25 mouse cellular contexts compared by ENCODE assay signal in the genomic region with DNA sequence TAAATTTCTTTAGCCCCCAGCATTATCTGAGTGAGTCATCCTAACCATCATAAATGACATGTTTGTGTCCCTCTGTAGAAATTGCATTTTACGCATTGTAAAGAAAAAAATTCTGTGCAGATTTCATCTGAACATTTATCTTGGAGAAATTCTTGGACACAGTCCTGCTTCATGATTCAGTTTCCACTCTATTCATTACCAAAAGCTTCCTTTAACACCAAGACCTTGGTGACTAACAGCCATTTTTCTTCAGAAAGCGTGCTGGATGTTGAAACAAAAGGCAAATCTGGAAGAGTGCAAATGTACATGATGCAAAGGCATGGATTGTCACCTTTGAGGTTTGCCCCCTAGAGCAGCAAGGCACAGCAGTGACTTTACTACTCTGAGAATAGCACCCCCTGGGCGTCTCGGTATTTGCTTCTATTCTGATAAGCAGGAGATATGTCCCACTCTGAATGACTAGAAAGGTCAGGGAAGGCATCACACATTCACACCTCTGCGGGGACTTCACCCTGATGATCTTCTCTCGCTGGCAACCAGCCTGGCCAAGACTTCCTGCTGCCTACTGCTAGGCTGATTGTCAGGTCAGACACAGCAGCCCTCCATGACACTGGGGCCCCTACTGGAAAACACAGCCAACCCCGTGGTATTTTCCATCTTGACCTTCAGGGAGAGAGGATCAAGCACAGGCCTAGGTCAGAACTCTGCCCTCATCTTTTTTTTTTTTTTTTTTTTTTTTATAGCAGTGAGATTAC. TPM values are rescaled to one million over a fixed set of nuclear protein-coding genes. Genes with fewer than 3 reads are reported as not detected.
DNase-seq lines count a peak whose midpoint lies in the region; ATAC-seq lines count a peak whose summit lies in the region.
"Had no signal": no experiment of that assay in that cellular context is flagged by ENCODE, and none has a peak within 500 bp of the region (broad histone marks: within the 10 kb centered on the region; RNA-seq: fewer than 3 reads in every experiment).

No protein-coding gene starts in this region.

- H3K27me3 ChIP-seq in heart, embryonic 11.5 days (ENCODE audit: control insufficient read depth, insufficient read depth, low read length): no peaks in the 10 kb centered on the region
- H3K27me3 ChIP-seq: heart, embryonic 15.5 days; kidney, embryonic 15.5 days; neural tube, embryonic 15.5 days had no signal

- H3K4me2 ChIP-seq in heart, embryonic 11.5 days: no peak overlapping the region
- H3K4me2 ChIP-seq: heart, embryonic 15.5 days; kidney, embryonic 15.5 days; neural tube, embryonic 15.5 days had no signal

- no peak for ATAC-seq in heart, embryonic 11.5 days (replicated peaks; ENCODE audit: insufficient number of reproducible peaks, low FRiP score, low TSS enrichment)
- ATAC-seq: forebrain, postnatal 0 days; hindbrain, embryonic 16.5 days; intestine, postnatal 0 days had no signal

- no peak for DNase-seq in heart, postnatal 4 days
- peak; percentile 5 for DNase-seq in CD4-positive, CD25-positive, alpha-beta regulatory T cell, adult 2 months (ENCODE audit: low read depth, low spot score)
- DNase-seq in adipocyte (ENCODE audit: low spot score): peak; percentile 22
- peak; percentile 13 for DNase-seq in induced T-regulatory cell, adult 2 months (ENCODE audit: low read depth)
- DNase-seq in retina, embryonic 14.5 days (ENCODE audit: low spot score): no peak
- no peak for DNase-seq in thymus, postnatal 14 days
- DNase-seq: cerebellum, adult 9-11 months; forebrain, postnatal 0 days; gastrocnemius, postnatal 14 days; heart, adult 18-20 months; kidney, postnatal 36 days; thymus, adult 2 months had no signal

- H3K4me3 ChIP-seq in heart, embryonic 11.5 days (ENCODE audit: low read depth, low read length): no peak overlapping the region
- H3K4me3 ChIP-seq: embryonic facial prominence, embryonic 10.5 days; forebrain, embryonic 10.5 days; heart, embryonic 15.5 days; kidney, embryonic 15.5 days; left cerebral cortex, adult 2 months; midbrain, embryonic 10.5 days; neural tube, embryonic 15.5 days had no signal

- no peaks in the 10 kb centered on the region for H3K9me3 ChIP-seq in heart, embryonic 11.5 days (replicated peaks; ENCODE audit: control insufficient read depth, low read length)
- H3K9me3 ChIP-seq: embryonic facial prominence, embryonic 10.5 days; forebrain, embryonic 10.5 days; heart, embryonic 15.5 days; kidney, embryonic 15.5 days; midbrain, embryonic 10.5 days; neural tube, embryonic 15.5 days had no signal

- peaks cover 7% of the 10 kb centered on the region for H3K4me1 ChIP-seq in heart, embryonic 11.5 days (ENCODE audit: control insufficient read depth, insufficient read depth, low read length)
- H3K4me1 ChIP-seq: kidney, embryonic 15.5 days; midbrain, embryonic 10.5 days had no signal

- 0 out of 2 replicates have a peak, but pooled peaks cover 7% of the 10 kb centered on the region for H3K36me3 ChIP-seq in heart, embryonic 11.5 days (ENCODE audit: control insufficient read depth, insufficient read depth, low read length)

- peak overlapping the region; percentile 30; the same call in 1 of the 2 replicates for H3K27ac ChIP-seq in heart, embryonic 11.5 days (ENCODE audit: low read depth, low read length)
- H3K27ac ChIP-seq: embryonic facial prominence, embryonic 10.5 days; forebrain, embryonic 10.5 days; heart, embryonic 15.5 days; kidney, embryonic 15.5 days; left cerebral cortex, adult 2 months; midbrain, embryonic 10.5 days; neural tube, embryonic 15.5 days; stomach, postnatal 0 days had no signal

- H3K9ac ChIP-seq in heart, embryonic 11.5 days (ENCODE audit: low read depth, low read length): no peak overlapping the region
- H3K9ac ChIP-seq: forebrain, postnatal 0 days; heart, embryonic 15.5 days; kidney, embryonic 15.5 days; neural tube, embryonic 15.5 days had no signal

- 33% methylated on average over 7 of the region's 7 CpGs for WGBS in heart, embryonic 11.5 days (ENCODE audit: insufficient replicate concordance)

RNA-seq across cellular contexts. Expression of a gene that starts 51.6 kb away (rescaled TPM):
- 5.6 and 6.0 TPM in 2 replicates for polyA plus RNA-seq in heart, embryonic 11.5 days (2014; fragmentation: Nextera tagmentation; extraction: Ambion mirVana)
- 10 to 100 TPM; 65.2 to 65.7 TPM for total RNA-seq in heart, postnatal 4 days (2021)
- total RNA-seq: common myeloid progenitor, adult 5-6 weeks; hematopoietic stem cell, adult 5-6 weeks had no signal

Comparison
In these comparisons a context has a peak if more than half of its experiments do, and no peak if none do; other contexts are left out.
1. DNase-seq: peak in CD4-positive, CD25-positive, alpha-beta regulatory T cell, adult 2 months (single experiment), adipocyte (single experiment) and induced T-regulatory cell, adult 2 months (single experiment); none in heart, postnatal 4 days (single experiment), retina, embryonic 14.5 days (single experiment) and thymus, postnatal 14 days (single experiment).